Mouse (Mus musculus) liver, embryonic 12.5 days (tissue): ENCODE data around the gene Hoxa2. TPM values are rescaled to one million over a fixed set of nuclear protein-coding genes. Genes with fewer than 3 reads are reported as not detected.

Experiments used
- ATAC-seq: fragments of 200-750 bp; cut with Nextera tagmentation; 2 replicates; pipeline ENCODE4 v1.8.0; 2017; ENCODE audit warnings: moderate number of reproducible peaks, mild to moderate bottlenecking, moderate library complexity
- H3K27ac ChIP-seq: fragments of 300-500 bp; sonication (generic); 2 replicates; pipeline ENCODE4 v1.5.1; 2016; ENCODE audit warnings: mild to moderate bottlenecking
- H3K27me3 ChIP-seq: fragments of 300-500 bp; sonication (generic); replicated peaks from 2 replicates; pipeline ENCODE4 v1.6.1; 2016; ENCODE audit warnings: mild to moderate bottlenecking, moderate library complexity
- H3K36me3 ChIP-seq: fragments of 300-500 bp; sonication (generic); 2 replicates; pipeline ENCODE4 v1.6.1; 2016; ENCODE audit warnings: mild to moderate bottlenecking, moderate library complexity
- H3K4me1 ChIP-seq: fragments of 300-500 bp; sonication (generic); 2 replicates; pipeline ENCODE4 v1.6.1; 2016
- H3K4me2 ChIP-seq: fragments of 300-500 bp; sonication (generic); 2 replicates; pipeline ENCODE4 v1.6.1; 2016; ENCODE audit warnings: mild to moderate bottlenecking, moderate library complexity
- H3K4me3 ChIP-seq: fragments of 300-500 bp; sonication (generic); 2 replicates; pipeline ENCODE4 v1.5.1; 2016; ENCODE audit warnings: mild to moderate bottlenecking, moderate library complexity
- H3K9ac ChIP-seq: fragments of 300-500 bp; sonication (generic); 2 replicates; pipeline ENCODE4 v1.6.1; 2016; ENCODE audit warnings: mild to moderate bottlenecking, moderate library complexity
- H3K9me3 ChIP-seq: fragments of 300-500 bp; sonication (generic); replicated peaks from 2 replicates; pipeline ENCODE4 v1.6.1; 2016; ENCODE audit warnings: mild to moderate bottlenecking, moderate library complexity
- WGBS: fragments of 180-500 bp; shearing (Covaris S2); methylation state at CpG from one replicate; pipeline ENCODE4 v1.1.7; 2016; ENCODE audit not compliant: insufficient replicate concordance; 5-methylcytosine and 5-hydroxymethylcytosine counted together
- polyA plus RNA-seq: library from polyadenylated mRNA; unstranded; fragments of >200 nt; fragmentation: Nextera tagmentation; extraction: Ambion mirVana; gene quantifications from 2 replicates; pipeline ENCODE4 v1.2.1, GENCODE M21; 2016

Gene Hoxa2
- polyA plus RNA-seq, 1 experiment from 2014 or later: 1.4 TPM

DNA sequence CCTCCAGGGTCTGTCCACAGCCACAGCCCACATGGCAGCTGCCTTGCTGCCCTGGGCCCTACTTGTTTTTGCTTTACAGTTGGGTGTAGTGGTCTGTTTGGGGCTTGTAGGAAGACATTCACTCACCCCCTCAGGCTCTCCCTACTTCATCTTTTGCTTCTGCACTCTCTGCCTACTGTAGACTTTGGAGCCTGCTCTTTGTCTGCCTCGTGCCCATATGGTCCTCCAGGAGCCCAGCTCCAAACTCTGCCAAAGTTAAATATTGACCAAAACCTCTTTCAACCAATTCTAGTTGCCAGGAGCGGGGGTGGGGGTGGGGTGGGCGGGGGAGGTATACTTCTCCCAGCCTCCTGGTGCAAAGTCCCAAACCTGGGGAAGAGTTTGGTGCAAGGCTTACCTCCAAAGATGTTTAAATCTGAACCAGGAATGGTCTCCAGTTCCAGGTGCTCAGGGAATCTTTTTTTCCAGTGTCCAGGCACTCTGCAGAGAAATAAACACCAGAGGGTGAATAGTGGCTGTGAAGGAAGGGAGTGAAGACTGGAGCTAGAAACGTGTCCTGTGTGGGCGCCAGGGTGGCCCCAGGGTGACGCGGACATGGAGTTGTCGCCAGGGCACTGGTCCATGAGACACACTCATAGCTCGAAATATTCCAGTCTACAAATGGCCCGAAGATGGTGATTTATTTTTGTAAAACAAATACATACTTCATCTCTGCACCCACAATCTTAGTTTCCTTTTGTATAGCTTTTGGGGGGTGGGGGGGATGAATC, 18.9 kb upstream of the Hoxa2 start:
- H3K27me3 ChIP-seq: peaks cover 100% of the 10 kb centered on the region
- peak overlapping the region; percentile 29; the same call in 1 of the 2 replicates for H3K4me2 ChIP-seq
- peak overlapping the region; percentile 49; the same call in 1 of the 2 replicates for H3K27ac ChIP-seq

DNA sequence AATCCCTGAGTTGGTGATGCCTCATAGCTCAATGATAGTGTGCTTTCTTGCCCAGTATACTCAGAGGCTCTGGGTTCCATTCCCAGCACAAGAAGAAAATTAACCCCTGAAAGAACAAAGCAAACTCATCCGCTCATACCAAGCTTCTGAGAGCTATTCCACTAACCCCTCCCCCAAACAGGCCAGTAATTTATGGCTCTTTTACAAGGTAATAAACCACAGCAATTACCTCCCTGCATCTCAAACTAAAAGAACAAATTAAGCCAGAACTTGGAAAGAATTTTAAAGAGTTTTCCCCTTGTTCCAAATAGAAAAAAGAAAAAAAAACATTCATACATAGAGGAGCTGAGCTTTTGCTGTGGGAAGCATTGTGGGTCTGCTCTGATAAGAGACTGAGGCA, 18.2 kb upstream of the Hoxa2 start:
- Histone ChIP-seq H3K9me3 (no peaks in the 10 kb centered on the region), H3K4me1 (peaks cover 13% of the 10 kb centered on the region; the same call in 1 of the 2 replicates), H3K27ac (peak overlapping the region; percentile 49; the same call in 1 of the 2 replicates), H3K4me3 (no peak overlapping the region), H3K9ac (no peak overlapping the region), H3K27me3 (peaks cover 100% of the 10 kb centered on the region), H3K4me2 (peak overlapping the region; percentile 29; the same call in 1 of the 2 replicates), H3K36me3 (no peaks in the 10 kb centered on the region)
- no peak for ATAC-seq
- WGBS: 32% methylated on average over 1 of the region's 1 CpGs

More for the DNA sequence above, 18.9 kb upstream of the Hoxa2 start:
- 23% methylated on average over 10 of the region's 10 CpGs for WGBS
- Histone ChIP-seq H3K4me1 (peaks cover 13% of the 10 kb centered on the region; the same call in 1 of the 2 replicates), H3K36me3 (no peaks in the 10 kb centered on the region), H3K9ac (no peak overlapping the region), H3K4me3 (no peak overlapping the region), H3K9me3 (no peaks in the 10 kb centered on the region)
- ATAC-seq: no peak

DNA sequence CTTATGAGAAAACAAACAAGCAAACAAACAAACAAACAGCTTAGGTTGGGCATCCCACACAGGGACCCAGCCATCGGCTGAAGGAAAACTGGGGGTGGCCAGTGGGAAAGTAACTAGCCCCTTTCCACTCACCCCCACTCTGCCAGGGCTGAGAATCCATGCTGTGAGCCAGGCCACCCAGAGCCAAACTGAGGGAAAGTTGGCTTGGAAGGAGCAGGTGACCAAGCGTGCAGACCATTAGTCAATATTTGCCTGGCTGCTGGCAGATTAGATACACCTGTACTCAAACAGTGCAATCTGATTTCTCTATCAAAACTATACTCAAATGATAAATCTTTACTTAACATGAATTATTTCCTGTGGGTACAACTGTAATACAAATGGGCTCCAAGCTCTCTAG, 17.4 kb upstream of the Hoxa2 start:
- WGBS: 27% methylated on average over 2 of the region's 2 CpGs
- H3K9ac ChIP-seq: no peak overlapping the region

DNA sequence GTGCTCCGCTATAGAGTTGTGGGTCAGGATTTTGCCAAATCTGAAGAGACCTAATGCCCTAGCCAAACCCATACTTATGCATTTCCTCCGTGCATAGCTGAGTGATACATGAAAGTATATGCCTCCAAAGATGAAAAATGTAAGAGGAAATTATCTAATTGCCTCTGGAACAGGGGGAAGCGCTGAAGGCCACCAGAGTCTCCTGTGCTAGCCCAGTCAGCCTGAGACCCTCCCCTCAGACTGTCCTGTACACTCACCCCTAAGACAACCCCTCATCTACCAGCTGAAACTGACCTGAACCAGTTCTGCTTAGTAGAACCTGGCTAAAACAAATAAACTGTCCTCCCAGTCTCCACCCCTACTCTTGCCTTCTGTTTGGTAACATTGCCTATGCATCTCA, 16.1 kb upstream of the Hoxa2 start:
- Histone ChIP-seq H3K27me3 (peaks cover 100% of the 10 kb centered on the region), H3K4me2 (no peak overlapping the region), H3K4me3 (no peak overlapping the region), H3K9me3 (no peaks in the 10 kb centered on the region), H3K27ac (no peak overlapping the region), H3K4me1 (peaks cover 13% of the 10 kb centered on the region; the same call in 1 of the 2 replicates), H3K36me3 (no peaks in the 10 kb centered on the region), H3K9ac (no peak overlapping the region)
- WGBS: 14% methylated on average over 3 of the region's 3 CpGs
- ATAC-seq: no peak

More for the DNA sequence above, 17.4 kb upstream of the Hoxa2 start:
- Histone ChIP-seq H3K4me1 (peaks cover 13% of the 10 kb centered on the region; the same call in 1 of the 2 replicates), H3K27me3 (peaks cover 100% of the 10 kb centered on the region), H3K27ac (no peak overlapping the region), H3K4me2 (no peak overlapping the region), H3K36me3 (no peaks in the 10 kb centered on the region), H3K9me3 (no peaks in the 10 kb centered on the region), H3K4me3 (no peak overlapping the region)
- no peak for ATAC-seq

DNA sequence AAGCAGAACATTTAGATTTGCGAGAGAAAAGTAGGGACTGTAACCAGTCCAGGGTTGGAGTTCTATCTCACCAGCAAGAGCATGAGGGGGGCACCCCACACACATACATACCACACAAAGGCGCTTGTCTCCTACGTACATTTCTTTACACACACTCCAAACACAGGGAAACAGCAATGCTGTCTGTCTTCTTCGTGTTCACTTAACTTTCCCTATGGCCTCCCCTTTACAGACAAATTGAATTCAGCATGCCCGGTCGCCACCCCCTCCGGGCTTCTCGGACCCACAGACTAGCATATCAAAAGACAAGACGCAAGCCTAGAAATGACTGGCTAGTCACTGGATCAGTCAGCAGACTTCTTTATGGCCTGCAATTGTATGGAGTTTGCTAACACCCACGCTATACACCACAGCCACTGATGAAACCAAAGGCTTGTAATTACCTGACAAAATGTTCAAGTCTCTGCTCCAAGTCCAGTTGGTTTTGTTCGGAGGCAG, 15.6 kb upstream of the Hoxa2 start:
- peaks cover 100% of the 10 kb centered on the region for H3K27me3 ChIP-seq
- WGBS: 9% methylated on average over 11 of the region's 11 CpGs
- H3K4me3 ChIP-seq: peak overlapping the region; percentile 26; the same call in 1 of the 2 replicates
- H3K4me1 ChIP-seq: peaks cover 13% of the 10 kb centered on the region; the same call in 1 of the 2 replicates
- H3K36me3 ChIP-seq: no peaks in the 10 kb centered on the region
- peak overlapping the region; percentile 43 for H3K4me2 ChIP-seq
- no peak overlapping the region for H3K27ac ChIP-seq
- H3K9ac ChIP-seq: no peak overlapping the region
- H3K9me3 ChIP-seq: no peaks in the 10 kb centered on the region
- ATAC-seq: no peak

DNA sequence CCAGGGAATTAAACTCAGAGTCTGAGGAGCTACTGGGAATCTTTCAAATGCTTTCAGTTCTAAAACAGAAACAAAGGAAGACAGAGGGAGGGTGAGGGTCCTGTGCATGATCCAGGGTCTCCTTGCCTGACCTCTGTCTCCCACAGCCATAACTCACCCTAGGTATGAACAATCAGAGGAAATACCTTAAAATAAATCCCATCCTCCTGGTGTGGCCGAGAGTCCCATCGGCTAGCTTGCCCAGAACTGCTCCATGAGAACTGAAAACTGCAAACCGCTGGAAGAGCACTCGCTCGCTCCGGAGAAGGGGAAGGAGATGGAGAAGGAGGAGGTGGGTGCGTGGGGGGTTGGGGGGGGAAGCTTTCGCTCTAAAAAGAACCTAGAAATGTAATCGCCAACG, 15.1 kb upstream of the Hoxa2 start:
- peaks cover 100% of the 10 kb centered on the region for H3K27me3 ChIP-seq
- H3K4me3 ChIP-seq: peak overlapping the region; percentile 26
- no peak overlapping the region for H3K27ac ChIP-seq
- no peak for ATAC-seq
- peak overlapping the region; percentile 27; the same call in 1 of the 2 replicates for H3K9ac ChIP-seq
- 3% methylated on average over 10 of the region's 10 CpGs for WGBS
- H3K4me2 ChIP-seq: peak overlapping the region; percentile 43
- no peaks in the 10 kb centered on the region for H3K9me3 ChIP-seq
- H3K36me3 ChIP-seq: no peaks in the 10 kb centered on the region
- H3K4me1 ChIP-seq: peaks cover 12% of the 10 kb centered on the region; the same call in 1 of the 2 replicates

GRCm38 (mm10) chr6:52178918-52179665, 14.5 kb upstream of the Hoxa2 start:
- H3K27me3 ChIP-seq: peaks cover 98% of the 10 kb centered on the region
- ATAC-seq: no peak
- WGBS: 8% methylated on average over 4 of the region's 4 CpGs
- H3K9me3 ChIP-seq: no peaks in the 10 kb centered on the region
- H3K4me2 ChIP-seq: peak overlapping the region; percentile 43
- H3K27ac ChIP-seq: peak overlapping the region; percentile 28; the same call in 1 of the 2 replicates
- 0 out of 2 replicates have a peak, but pooled peaks cover 10% of the 10 kb centered on the region for H3K4me1 ChIP-seq
- peak overlapping the region; percentile 27; the same call in 1 of the 2 replicates for H3K9ac ChIP-seq
- H3K4me3 ChIP-seq: peak overlapping the region; percentile 26
- H3K36me3 ChIP-seq: no peaks in the 10 kb centered on the region

GRCm38 (mm10) chr6:52177806-52178205, 13.2 kb upstream of the Hoxa2 start:
- peaks cover 98% of the 10 kb centered on the region for H3K27me3 ChIP-seq
- no peak for ATAC-seq
- peaks cover 1% of the 10 kb centered on the region; the same call in 1 of the 2 replicates for H3K4me1 ChIP-seq
- no peaks in the 10 kb centered on the region for H3K36me3 ChIP-seq
- no peak overlapping the region for H3K27ac ChIP-seq
- peak overlapping the region; percentile 49 for H3K4me2 ChIP-seq
- 0 out of 2 replicates have a peak overlapping the region, but pooled peaks have one; percentile 13 for H3K9ac ChIP-seq
- WGBS: 2% methylated on average over 9 of the region's 9 CpGs
- H3K4me3 ChIP-seq: peak overlapping the region; percentile 50; the same call in 1 of the 2 replicates
- no peaks in the 10 kb centered on the region for H3K9me3 ChIP-seq

- ATAC-seq: no peak
Observed at GRCm38 (mm10) chr6:52177061-52177735, 12.6 kb upstream of the Hoxa2 start, which contains the start of gene 5730596B20Rik. TSS of gene 5730596B20Rik (plus strand) at chr6:52177498.

DNA sequence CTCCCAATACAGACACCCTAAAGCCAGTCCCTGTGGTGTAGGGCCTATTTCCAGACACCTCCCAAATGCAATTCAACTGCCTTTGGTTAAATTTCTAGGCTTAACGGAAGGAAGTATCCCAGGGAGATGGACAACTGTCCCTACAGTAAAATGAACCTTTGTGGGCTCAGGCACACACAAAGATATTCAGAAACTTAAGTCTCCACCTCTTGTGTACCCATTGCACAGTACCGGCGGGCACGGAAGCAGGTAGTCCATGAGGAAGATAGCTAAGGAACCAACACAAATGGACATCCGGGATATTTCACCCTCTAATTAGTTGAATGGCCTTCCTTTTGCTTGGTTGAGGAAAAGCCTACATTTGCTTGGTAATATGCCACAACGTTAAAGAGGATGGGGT, 11.8 kb upstream of the Hoxa2 start:
- peak overlapping the region; percentile 49 for H3K4me2 ChIP-seq
- ATAC-seq: no peak
- peak overlapping the region; percentile 50 for H3K4me3 ChIP-seq
- no peaks in the 10 kb centered on the region for H3K36me3 ChIP-seq
- H3K27me3 ChIP-seq: peaks cover 98% of the 10 kb centered on the region
- peak overlapping the region; percentile 39; the same call in 1 of the 2 replicates for H3K9ac ChIP-seq
- peak overlapping the region; percentile 77; the same call in 1 of the 2 replicates for H3K27ac ChIP-seq
- 4% methylated on average over 6 of the region's 6 CpGs for WGBS
- no peaks in the 10 kb centered on the region for H3K9me3 ChIP-seq
- H3K4me1 ChIP-seq: peaks cover 12% of the 10 kb centered on the region; the same call in 1 of the 2 replicates

More at GRCm38 (mm10) chr6:52177061-52177735, 12.6 kb upstream of the Hoxa2 start, which contains the start of gene 5730596B20Rik:
- Histone ChIP-seq H3K36me3 (no peaks in the 10 kb centered on the region), H3K27me3 (peaks cover 98% of the 10 kb centered on the region), H3K27ac (peak within 1 kb of the TSS; percentile 77; the same call in 1 of the 2 replicates), H3K4me3 (peak within 1 kb of the TSS; percentile 50), H3K4me2 (peak within 1 kb of the TSS; percentile 49), H3K9me3 (no peaks in the 10 kb centered on the region), H3K9ac (peak within 1 kb of the TSS; percentile 61), H3K4me1 (peaks cover 7% of the 10 kb centered on the region; the same call in 1 of the 2 replicates)
- WGBS: 2% methylated on average over 36 of the region's 36 CpGs

- H3K9ac ChIP-seq: peak overlapping the region; percentile 53
- H3K4me3 ChIP-seq: peak overlapping the region; percentile 50
- no peaks in the 10 kb centered on the region for H3K9me3 ChIP-seq
- no peak for ATAC-seq
- 1% methylated on average over 11 of the region's 35 CpGs for WGBS
- H3K36me3 ChIP-seq: no peaks in the 10 kb centered on the region
- peak overlapping the region; percentile 49 for H3K4me2 ChIP-seq
- H3K27ac ChIP-seq: peak overlapping the region; percentile 77
- peaks cover 98% of the 10 kb centered on the region for H3K27me3 ChIP-seq
- H3K4me1 ChIP-seq: peaks cover 12% of the 10 kb centered on the region; the same call in 1 of the 2 replicates
Observed at GRCm38 (mm10) chr6:52175864-52176263, 11.2 kb upstream of the Hoxa2 start.
